Mouse (Mus musculus) CH12.LX (cell line): ENCODE measurements around the gene AC131692.1.

Source experiments
- BHLHE40 ChIP-seq: IDR thresholded peaks from 2 replicates; pipeline ENCODE4 v1.6.1; 2011; ENCODE audit warnings: mild to moderate bottlenecking, low read depth, low read length, improper control_type of control experiment
- CHD2 ChIP-seq: IDR thresholded peaks from 2 replicates; pipeline ENCODE4 v1.6.1; 2011; ENCODE audit warnings: low read length, improper control_type of control experiment
- CTCF ChIP-seq, 2 experiments: IDR thresholded peaks in 1 of 2; conservative IDR thresholded peaks in 1 of 2; 2 replicates each; pipeline ENCODE4 v1.5.1; 2011 to 2012; ENCODE audit warnings: low read depth in 2 of 2, low read length in 2 of 2, improper control_type of control experiment in 1 of 2, inconsistent platforms in 1 of 2, mild to moderate bottlenecking in 1 of 2, moderate library complexity in 1 of 2
- E2F4 ChIP-seq: IDR thresholded peaks from 2 replicates; pipeline ENCODE4 v1.6.1; 2011; ENCODE audit warnings: low read depth, low read length, improper control_type of control experiment; ENCODE audit not compliant: insufficient replicate concordance
- EP300 ChIP-seq: IDR thresholded peaks from 2 replicates; pipeline ENCODE4 v1.6.1; 2011; ENCODE audit warnings: low read length, improper control_type of control experiment
- KAT2A ChIP-seq: IDR thresholded peaks from 2 replicates; pipeline ENCODE4 v1.6.1; 2012; ENCODE audit warnings: low read length, improper control_type of control experiment, inconsistent platforms; ENCODE audit not compliant: insufficient replicate concordance
- MXI1 ChIP-seq: IDR thresholded peaks from 2 replicates; pipeline ENCODE4 v1.6.1; 2011; ENCODE audit warnings: mild to moderate bottlenecking, low read depth, low read length, improper control_type of control experiment
- NRF1 ChIP-seq: IDR thresholded peaks from 2 replicates; pipeline ENCODE4 v1.6.1; 2014; ENCODE audit warnings: low read depth, mild to moderate bottlenecking, inconsistent platforms, low read length, improper control_type of control experiment, moderate library complexity
- POLR2A ChIP-seq: IDR thresholded peaks from 2 replicates; pipeline ENCODE4 v1.6.1; 2011; ENCODE audit warnings: low read depth, mild to moderate bottlenecking, improper control_type of control experiment, low read length
- POLR2AphosphoS2 ChIP-seq: IDR thresholded peaks from 2 replicates; pipeline ENCODE4 v1.6.1; 2011; ENCODE audit warnings: low read depth, low read length, improper control_type of control experiment
- ZC3H11A ChIP-seq: IDR thresholded peaks from 2 replicates; pipeline ENCODE4 v1.6.1; 2012; ENCODE audit warnings: low read depth, mild to moderate bottlenecking, inconsistent platforms, low read length, improper control_type of control experiment

GRCm38 (mm10) chr19:6046294-6047153 lies 47.7 kb upstream of the AC131692.1 start, which contains the start of gene Syvn1:
- TF ChIP-seq KAT2A (0 out of 2 replicates have a peak, but pooled peaks have one; percentile 62), E2F4 (no peak; the same call in 1 of the 2 replicates), ZC3H11A (no peak), CTCF (conservative IDR thresholded peaks at IDR 0.05 in 1 of 2, IDR thresholded peaks at IDR 0.05 in 1 of 2; ENCODE audit: low read depth in 2 of 2, low read length in 2 of 2) (no peak), POLR2A (peak; percentile 78), CHD2 (peak; percentile 98), NRF1 (peak; percentile 64), BHLHE40 (peak; percentile 26; the same call in 1 of the 2 replicates), POLR2AphosphoS2 (peak; percentile 96), EP300 (no peak), MXI1 (peak; percentile 59)
